Mouse (Mus musculus) spleen, adult 2 months (tissue): ENCODE measurements around the gene Ppp6r2.

Experiments used
- CTCF ChIP-seq: fragments of 200-500 bp; IDR thresholded peaks from 2 replicates; pipeline ENCODE4 v1.5.1; 2011; ENCODE audit warnings: mild to moderate bottlenecking, inconsistent platforms; ENCODE audit not compliant: insufficient read depth, insufficient read length, insufficient replicate concordance; ENCODE audit errors: extremely low read depth
- POLR2A ChIP-seq: fragments of 200-500 bp; IDR thresholded peaks from 2 replicates; pipeline ENCODE4 v1.6.1; 2011; ENCODE audit warnings: low read depth, low read length, inconsistent platforms

DNA sequence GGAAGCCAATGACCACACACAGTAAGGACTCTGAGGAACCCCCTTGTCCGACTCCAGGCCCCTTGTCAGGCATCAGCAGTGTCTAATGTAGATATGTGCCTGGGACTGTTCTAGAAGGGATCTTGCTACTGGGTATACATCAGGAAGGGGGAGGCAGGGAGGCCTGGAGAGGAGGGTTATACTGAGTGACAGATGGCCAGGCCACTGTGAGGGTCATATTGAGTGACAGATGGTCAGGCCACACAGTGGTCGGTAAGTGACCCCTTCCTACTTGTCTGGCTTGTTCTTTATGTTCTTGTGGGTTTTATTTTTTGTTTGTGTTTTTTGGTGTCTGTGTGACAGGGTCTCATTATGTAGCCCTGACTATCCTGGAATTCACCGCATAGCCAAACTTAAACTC is 64.1 kb downstream of the Ppp6r2 start:
- no peak for TF ChIP-seq CTCF
- TF ChIP-seq POLR2A: no peak
